Mouse (Mus musculus): ENCODE results near the gene Fabp7. TPM values are rescaled to one million over a fixed set of nuclear protein-coding genes. Genes with fewer than 3 reads are reported as not detected.

The Fabp7 gene
- polyA plus RNA-seq, 1 experiment from 2014 or later, result 1,508 TPM

DNA sequence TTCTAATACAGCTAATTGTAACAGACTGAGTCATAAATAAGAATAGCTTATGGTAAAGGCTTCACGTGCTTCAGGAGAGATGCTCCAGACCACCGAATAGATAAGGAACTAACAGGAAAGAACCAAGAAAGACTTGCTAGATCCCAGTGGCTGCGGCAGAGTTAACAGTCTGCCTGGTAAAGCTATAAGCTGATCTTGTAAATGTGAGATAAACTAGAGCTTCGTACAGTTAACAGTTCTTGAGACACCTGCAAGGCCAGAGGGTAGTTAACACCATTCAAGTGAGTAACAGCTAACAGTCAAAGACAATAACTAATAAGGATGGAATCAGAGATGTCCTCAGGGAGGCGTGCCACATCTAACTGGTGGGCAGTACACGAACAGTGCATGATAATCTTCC, 31.2 kb downstream of the Fabp7 start:
- 69% methylated on average over 6 of the region's 6 CpGs for WGBS
- Histone ChIP-seq H3K4me3 (replicated peaks; ENCODE audit: low read depth, low read length) (no peak overlapping the region), H3K9ac (replicated peaks; ENCODE audit: low read length) (no peak overlapping the region), H3K27me3 (ENCODE audit: control insufficient read depth, insufficient read depth, low read length) (peaks cover 15% of the 10 kb centered on the region), H3K4me1 (ENCODE audit: control insufficient read depth, insufficient read depth, low read length) (no peaks in the 10 kb centered on the region), H3K27ac (replicated peaks; ENCODE audit: low read depth, low read length) (no peak overlapping the region), H3K4me2 (ENCODE audit: low read length) (no peak overlapping the region), H3K9me3 (ENCODE audit: control insufficient read depth, low read length) (no peaks in the 10 kb centered on the region), H3K36me3 (ENCODE audit: control insufficient read depth, insufficient read depth, low read length) (no peaks in the 10 kb centered on the region)
- no peak for ATAC-seq (ENCODE audit: low FRiP score, low TSS enrichment)
- DNase-seq, result no peak

DNA sequence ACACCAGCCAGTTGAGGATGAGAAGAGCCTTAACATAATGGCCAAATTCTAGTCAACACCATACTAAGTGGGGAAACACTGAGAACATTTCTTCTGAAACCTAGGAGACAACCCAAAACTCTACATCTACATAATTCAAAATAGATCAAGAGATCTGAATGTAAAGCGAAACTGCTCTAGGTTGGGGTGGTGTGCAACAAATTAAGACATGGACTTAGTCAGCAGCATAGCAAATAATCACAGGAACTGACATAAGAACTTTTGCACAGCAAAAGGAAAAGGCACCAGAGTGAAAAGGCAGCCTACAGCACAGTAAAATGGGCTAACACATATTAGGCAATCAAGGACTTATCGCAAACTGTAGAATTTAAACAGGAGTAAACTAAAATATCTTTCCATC, 34.5 kb downstream of the Fabp7 start:
- Histone ChIP-seq H3K4me1 (ENCODE audit: control insufficient read depth, insufficient read depth, low read length) (peaks cover 5% of the 10 kb centered on the region), H3K4me2 (ENCODE audit: low read length) (no peak overlapping the region), H3K9ac (replicated peaks; ENCODE audit: low read length) (no peak overlapping the region), H3K27me3 (ENCODE audit: control insufficient read depth, insufficient read depth, low read length) (peaks cover 15% of the 10 kb centered on the region), H3K4me3 (replicated peaks; ENCODE audit: low read depth, low read length) (no peak overlapping the region), H3K9me3 (ENCODE audit: control insufficient read depth, low read length) (no peaks in the 10 kb centered on the region), H3K27ac (replicated peaks; ENCODE audit: low read depth, low read length) (no peak overlapping the region), H3K36me3 (ENCODE audit: control insufficient read depth, insufficient read depth, low read length) (no peaks in the 10 kb centered on the region)
- no peak for ATAC-seq (ENCODE audit: low FRiP score, low TSS enrichment)
- 94% methylated on average over 2 of the region's 2 CpGs for WGBS
- no peak for DNase-seq

DNA sequence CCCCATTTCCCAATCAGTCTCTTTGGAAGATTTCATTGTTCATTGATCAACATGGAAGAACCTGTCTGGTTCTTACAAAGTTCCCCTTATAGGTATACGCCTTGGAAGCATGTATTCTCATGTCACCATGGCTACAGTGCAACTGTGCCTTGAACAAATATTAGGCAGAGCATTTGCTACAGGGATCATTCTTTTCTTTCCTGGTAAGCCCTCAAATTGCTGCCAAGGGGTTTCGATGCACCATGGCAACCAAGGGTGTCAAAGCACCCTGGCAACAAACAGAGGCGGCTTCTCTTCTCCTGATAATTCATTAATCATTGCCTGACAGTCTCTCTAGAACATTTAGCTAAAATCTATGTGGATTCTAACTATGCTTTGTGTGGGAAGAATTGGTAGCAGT, 37.8 kb downstream of the Fabp7 start:
- H3K4me2 ChIP-seq (ENCODE audit: low read length), result no peak overlapping the region
- peak; percentile 85 for DNase-seq
- peak; percentile 73 for ATAC-seq (ENCODE audit: low FRiP score, low TSS enrichment)

DNA sequence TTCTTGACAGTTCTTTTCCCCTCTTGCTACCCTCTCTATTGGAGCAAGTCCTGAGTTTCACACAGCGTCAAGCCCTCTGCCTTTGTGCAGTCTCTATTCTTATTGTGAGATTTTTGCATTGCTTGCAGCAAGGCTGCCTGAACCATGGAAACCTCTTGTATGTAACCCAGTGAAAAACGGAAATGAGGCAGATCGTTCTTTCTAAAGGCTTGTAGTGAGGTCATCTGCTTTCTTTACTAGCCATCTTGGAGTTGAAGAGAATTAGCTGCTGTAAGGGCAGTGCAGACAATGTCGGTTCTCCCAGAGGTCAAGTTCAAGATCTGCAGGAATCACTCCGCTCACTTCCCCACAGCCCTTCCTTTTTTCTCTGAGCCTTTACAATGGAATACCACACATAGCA, 44.0 kb downstream of the Fabp7 start:
- Histone ChIP-seq H3K9me3 (ENCODE audit: control insufficient read depth, low read length) (no peaks in the 10 kb centered on the region), H3K27ac (replicated peaks; ENCODE audit: low read depth, low read length) (no peak overlapping the region), H3K4me2 (ENCODE audit: low read length) (no peak overlapping the region), H3K27me3 (ENCODE audit: control insufficient read depth, insufficient read depth, low read length) (peaks cover 31% of the 10 kb centered on the region), H3K36me3 (ENCODE audit: control insufficient read depth, insufficient read depth, low read length) (no peaks in the 10 kb centered on the region), H3K9ac (replicated peaks; ENCODE audit: low read length) (no peak overlapping the region), H3K4me3 (replicated peaks; ENCODE audit: low read depth, low read length) (no peak overlapping the region), H3K4me1 (ENCODE audit: control insufficient read depth, insufficient read depth, low read length) (no peaks in the 10 kb centered on the region)
- WGBS, result 5% methylated on average over 5 of the region's 5 CpGs
- ATAC-seq (ENCODE audit: low FRiP score, low TSS enrichment) (peak; percentile 44; the same call in 1 of the 2 replicates), DNase-seq (peak; percentile 61)

More for the DNA sequence above, 37.8 kb downstream of the Fabp7 start:
- H3K9me3 ChIP-seq (ENCODE audit: control insufficient read depth, low read length), result no peaks in the 10 kb centered on the region
- H3K4me1 ChIP-seq (ENCODE audit: control insufficient read depth, insufficient read depth, low read length), result peaks cover 5% of the 10 kb centered on the region
- no peaks in the 10 kb centered on the region for H3K36me3 ChIP-seq (ENCODE audit: control insufficient read depth, insufficient read depth, low read length)
- peaks cover 31% of the 10 kb centered on the region for H3K27me3 ChIP-seq (ENCODE audit: control insufficient read depth, insufficient read depth, low read length)
- under 1% methylated on average over 3 of the region's 3 CpGs for WGBS
- H3K4me3 ChIP-seq (replicated peaks; ENCODE audit: low read depth, low read length), result no peak overlapping the region
- H3K27ac ChIP-seq (replicated peaks; ENCODE audit: low read depth, low read length), result peak overlapping the region; percentile 28; the same call in 1 of the 2 replicates
- no peak overlapping the region for H3K9ac ChIP-seq (replicated peaks; ENCODE audit: low read length)

DNA sequence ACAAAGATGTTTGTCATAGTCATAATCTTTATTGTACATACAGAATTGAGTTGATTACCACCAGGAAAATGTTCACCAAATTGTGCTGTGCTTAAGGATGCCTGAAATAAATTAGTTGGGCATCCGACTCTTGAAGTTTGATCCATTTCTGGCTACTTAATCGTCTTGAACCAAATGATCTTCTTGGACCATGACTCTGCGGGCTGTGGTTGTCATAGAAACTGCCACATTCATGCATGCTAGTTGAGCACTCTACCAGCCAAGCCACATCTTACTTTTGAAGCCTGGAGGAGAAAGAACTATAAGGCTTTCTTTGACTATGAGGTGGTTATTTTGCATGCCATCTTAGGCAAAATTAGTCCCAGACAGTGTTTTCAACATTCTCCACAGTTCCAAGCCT, 44.9 kb downstream of the Fabp7 start:
- Histone ChIP-seq H3K27ac (replicated peaks; ENCODE audit: low read depth, low read length) (no peak overlapping the region), H3K27me3 (ENCODE audit: control insufficient read depth, insufficient read depth, low read length) (peaks cover 31% of the 10 kb centered on the region), H3K36me3 (ENCODE audit: control insufficient read depth, insufficient read depth, low read length) (no peaks in the 10 kb centered on the region), H3K4me3 (replicated peaks; ENCODE audit: low read depth, low read length) (no peak overlapping the region), H3K9me3 (ENCODE audit: control insufficient read depth, low read length) (no peaks in the 10 kb centered on the region), H3K9ac (replicated peaks; ENCODE audit: low read length) (no peak overlapping the region), H3K4me1 (ENCODE audit: control insufficient read depth, insufficient read depth, low read length) (no peaks in the 10 kb centered on the region), H3K4me2 (ENCODE audit: low read length) (no peak overlapping the region)
- peak; percentile 35 for DNase-seq
- WGBS, result 49% methylated on average over 3 of the region's 3 CpGs
- no peak for ATAC-seq (ENCODE audit: low FRiP score, low TSS enrichment)

DNA sequence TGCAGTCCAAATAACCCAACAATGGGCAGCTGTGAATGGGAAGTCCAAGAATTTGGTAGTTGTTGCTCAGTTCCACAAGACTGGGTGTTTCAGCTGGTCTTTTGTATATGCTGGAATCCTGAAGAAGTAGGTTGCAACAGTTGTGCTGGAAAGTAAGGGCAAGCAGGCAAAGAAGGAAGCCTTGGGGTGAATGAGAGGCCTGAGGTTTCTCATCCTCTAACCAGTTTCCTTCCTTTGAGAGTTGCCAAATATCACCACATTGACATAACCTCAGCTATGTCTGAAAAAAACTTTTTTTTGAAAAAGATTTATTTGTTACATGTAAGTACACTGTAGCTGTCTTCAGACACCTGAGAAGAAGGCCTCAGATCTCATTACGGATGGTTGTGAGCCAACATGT, 50.4 kb downstream of the Fabp7 start:
- no peak for ATAC-seq (ENCODE audit: low FRiP score, low TSS enrichment)
- no peaks in the 10 kb centered on the region for H3K36me3 ChIP-seq (ENCODE audit: control insufficient read depth, insufficient read depth, low read length)

DNA sequence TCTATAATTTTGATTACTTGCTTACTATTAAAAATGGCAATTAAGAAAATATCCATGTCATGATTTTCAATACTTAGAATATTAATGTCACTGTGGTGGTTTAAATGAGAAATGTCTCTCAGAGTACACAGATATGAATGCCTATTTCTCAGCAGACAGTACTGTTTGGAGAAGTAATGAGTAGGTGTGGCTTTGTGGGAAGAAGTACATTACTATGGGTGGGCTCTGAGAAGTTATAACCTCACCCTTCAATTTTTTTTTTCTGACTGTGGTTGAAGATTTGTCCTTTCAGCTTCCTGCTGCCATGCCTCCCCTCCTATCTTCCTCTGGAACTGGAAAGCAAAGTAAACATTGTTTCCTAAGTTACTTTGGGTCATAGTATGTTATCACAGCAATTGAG, 51.3 kb downstream of the Fabp7 start:
- Histone ChIP-seq H3K9me3 (ENCODE audit: control insufficient read depth, low read length) (no peaks in the 10 kb centered on the region), H3K4me3 (replicated peaks; ENCODE audit: low read depth, low read length) (no peak overlapping the region), H3K27ac (replicated peaks; ENCODE audit: low read depth, low read length) (no peak overlapping the region), H3K9ac (replicated peaks; ENCODE audit: low read length) (no peak overlapping the region), H3K4me1 (ENCODE audit: control insufficient read depth, insufficient read depth, low read length) (no peaks in the 10 kb centered on the region), H3K36me3 (ENCODE audit: control insufficient read depth, insufficient read depth, low read length) (no peaks in the 10 kb centered on the region), H3K27me3 (ENCODE audit: control insufficient read depth, insufficient read depth, low read length) (peaks cover 6% of the 10 kb centered on the region; the same call in 1 of the 2 replicates), H3K4me2 (ENCODE audit: low read length) (no peak overlapping the region)
- DNase-seq (no peak), ATAC-seq (ENCODE audit: low FRiP score, low TSS enrichment) (no peak)

More for the DNA sequence above, 50.4 kb downstream of the Fabp7 start:
- no peak overlapping the region for H3K27ac ChIP-seq (replicated peaks; ENCODE audit: low read depth, low read length)
- H3K9me3 ChIP-seq (ENCODE audit: control insufficient read depth, low read length), result no peaks in the 10 kb centered on the region
- 100% methylated on average over 1 of the region's 1 CpGs for WGBS
- H3K4me3 ChIP-seq (replicated peaks; ENCODE audit: low read depth, low read length), result no peak overlapping the region
- DNase-seq, result no peak
- peaks cover 9% of the 10 kb centered on the region; the same call in 1 of the 2 replicates for H3K27me3 ChIP-seq (ENCODE audit: control insufficient read depth, insufficient read depth, low read length)
- H3K4me1 ChIP-seq (ENCODE audit: control insufficient read depth, insufficient read depth, low read length), result no peaks in the 10 kb centered on the region
- no peak overlapping the region for H3K9ac ChIP-seq (replicated peaks; ENCODE audit: low read length)
- no peak overlapping the region for H3K4me2 ChIP-seq (ENCODE audit: low read length)

Other genes with a start within 250 kb of the Fabp7 start
- gene Pkib, start 152.9 kb upstream of the Fabp7 start, polyA plus RNA-seq (2014; fragmentation: Nextera tagmentation; extraction: Ambion mirVana), result 2.9 and 3.6 TPM in 2 replicates
- 16.6 and 18.7 TPM in 2 replicates for gene Smpdl3a, start 9.5 kb downstream of the Fabp7 start, polyA plus RNA-seq (2014; fragmentation: Nextera tagmentation; extraction: Ambion mirVana)